Mouse (Mus musculus) midbrain, embryonic 10.5 days (tissue): ENCODE measurements around the gene Gcsam. TPM values are rescaled to one million over a fixed set of nuclear protein-coding genes. Genes with fewer than 3 reads are reported as not detected.

Experiments used
- DNase-seq: peaks from one replicate; pipeline ENCODE4 v3.0.0-alpha.2; 2017; ENCODE audit warnings: low spot score
- H3K27ac ChIP-seq: fragments of 300-500 bp; sonication (generic); replicated peaks from 2 replicates; pipeline ENCODE4 v1.5.1; 2016; ENCODE audit warnings: mild to moderate bottlenecking
- H3K27me3 ChIP-seq: fragments of 300-500 bp; sonication (generic); 2 replicates; pipeline ENCODE4 v1.6.1; 2016; ENCODE audit warnings: low read depth, mild to moderate bottlenecking; ENCODE audit not compliant: poor library complexity, severe bottlenecking
- H3K36me3 ChIP-seq: fragments of 300-500 bp; sonication (generic); 2 replicates; pipeline ENCODE4 v1.6.1; 2016; ENCODE audit warnings: mild to moderate bottlenecking, moderate library complexity
- H3K4me1 ChIP-seq: fragments of 300-500 bp; sonication (generic); 2 replicates; pipeline ENCODE4 v1.6.1; 2016
- H3K4me3 ChIP-seq: fragments of 300-500 bp; sonication (generic); 2 replicates; pipeline ENCODE4 v1.5.1; 2016; ENCODE audit warnings: mild to moderate bottlenecking, moderate library complexity
- H3K9me3 ChIP-seq: fragments of 300-500 bp; sonication (generic); replicated peaks from 2 replicates; pipeline ENCODE4 v1.6.1; 2016; ENCODE audit warnings: mild to moderate bottlenecking
- WGBS: fragments of 180-500 bp; shearing (Covaris S2); methylation state at CpG from one replicate; pipeline ENCODE4 v1.1.7; 2016; 5-methylcytosine and 5-hydroxymethylcytosine counted together
- polyA plus RNA-seq: library from polyadenylated mRNA; unstranded; fragments of >200 nt; fragmentation: Nextera tagmentation; extraction: Ambion mirVana; gene quantifications from 2 replicates; pipeline ENCODE4 v1.2.1, GENCODE M21; 2016

Gcsam gene
- polyA plus RNA-seq = 0.06 TPM in 1 of 2 replicates, not detected in the other

- 0 out of 2 replicates have a peak, but pooled peaks cover 6% of the 10 kb centered on the region for H3K4me1 ChIP-seq
- no peak within 1 kb of the TSS for H3K4me3 ChIP-seq
- WGBS = 84% methylated on average over 4 of the region's 4 CpGs
- no peak within 1 kb of the TSS for H3K27ac ChIP-seq
- no peaks in the 10 kb centered on the region for H3K36me3 ChIP-seq
- H3K9me3 ChIP-seq = no peaks in the 10 kb centered on the region
- no peak for DNase-seq
- 0 out of 2 replicates have a peak, but pooled peaks cover 4% of the 10 kb centered on the region for H3K27me3 ChIP-seq
Measured at GRCm38 (mm10) chr16:45610267-45610666, at the start of gene Gcsam. Gcsam (plus strand) TSS chr16:45610380.

GRCm38 (mm10) chr16:45561747-45562146, 48.4 kb upstream of the Gcsam start:
- 68% methylated on average over 3 of the region's 3 CpGs for WGBS

GRCm38 (mm10) chr16:45572307-45572706, 37.9 kb upstream of the Gcsam start:
- Histone ChIP-seq H3K4me1 (no peaks in the 10 kb centered on the region), H3K27ac (no peak overlapping the region), H3K9me3 (no peaks in the 10 kb centered on the region), H3K27me3 (no peaks in the 10 kb centered on the region), H3K4me3 (no peak overlapping the region), H3K36me3 (no peaks in the 10 kb centered on the region)
- 93% methylated on average over 3 of the region's 3 CpGs for WGBS
- no peak for DNase-seq

More at GRCm38 (mm10) chr16:45561747-45562146, 48.4 kb upstream of the Gcsam start:
- Histone ChIP-seq H3K36me3 (no peaks in the 10 kb centered on the region), H3K27ac (no peak overlapping the region), H3K4me3 (no peak overlapping the region), H3K9me3 (no peaks in the 10 kb centered on the region), H3K27me3 (no peaks in the 10 kb centered on the region), H3K4me1 (no peaks in the 10 kb centered on the region)
- DNase-seq = no peak

- Histone ChIP-seq H3K4me3 (no peak overlapping the region), H3K4me1 (no peaks in the 10 kb centered on the region), H3K9me3 (no peaks in the 10 kb centered on the region), H3K27ac (no peak overlapping the region), H3K27me3 (no peaks in the 10 kb centered on the region), H3K36me3 (no peaks in the 10 kb centered on the region)
- WGBS = 65% methylated on average over 12 of the region's 12 CpGs
- DNase-seq = no peak
Measured at GRCm38 (mm10) chr16:45579883-45580282, 30.3 kb upstream of the Gcsam start.

- Histone ChIP-seq H3K27ac (no peak overlapping the region), H3K4me3 (no peak overlapping the region), H3K36me3 (no peaks in the 10 kb centered on the region), H3K9me3 (no peaks in the 10 kb centered on the region), H3K4me1 (no peaks in the 10 kb centered on the region), H3K27me3 (no peaks in the 10 kb centered on the region)
- 41% methylated on average over 2 of the region's 2 CpGs for WGBS
- DNase-seq = no peak
Measured at GRCm38 (mm10) chr16:45582512-45582911, 27.7 kb upstream of the Gcsam start.

- Histone ChIP-seq H3K27ac (no peak overlapping the region), H3K27me3 (no peaks in the 10 kb centered on the region), H3K4me1 (no peaks in the 10 kb centered on the region), H3K4me3 (no peak overlapping the region), H3K36me3 (no peaks in the 10 kb centered on the region), H3K9me3 (no peaks in the 10 kb centered on the region)
- 64% methylated on average over 1 of the region's 1 CpGs for WGBS
- no peak for DNase-seq
Measured at GRCm38 (mm10) chr16:45593656-45594055, 16.5 kb upstream of the Gcsam start.

GRCm38 (mm10) chr16:45595494-45595893, 14.7 kb upstream of the Gcsam start:
- no peak overlapping the region for H3K27ac ChIP-seq
- H3K9me3 ChIP-seq = no peaks in the 10 kb centered on the region

GRCm38 (mm10) chr16:45608481-45608954, 1.7 kb upstream of the Gcsam start:
- H3K4me1 ChIP-seq = 0 out of 2 replicates have a peak, but pooled peaks cover 6% of the 10 kb centered on the region
- no peak for DNase-seq

More at GRCm38 (mm10) chr16:45595494-45595893, 14.7 kb upstream of the Gcsam start:
- H3K36me3 ChIP-seq = no peaks in the 10 kb centered on the region
- H3K4me3 ChIP-seq = no peak overlapping the region
- no peak for DNase-seq
- no peaks in the 10 kb centered on the region for H3K4me1 ChIP-seq
- H3K27me3 ChIP-seq = no peaks in the 10 kb centered on the region

GRCm38 (mm10) chr16:45609300-45609699, 880 bp upstream of the Gcsam start:
- no peak for DNase-seq

More at GRCm38 (mm10) chr16:45608481-45608954, 1.7 kb upstream of the Gcsam start:
- H3K27ac ChIP-seq = no peak overlapping the region
- H3K4me3 ChIP-seq = no peak overlapping the region
- no peaks in the 10 kb centered on the region for H3K9me3 ChIP-seq
- H3K27me3 ChIP-seq = no peaks in the 10 kb centered on the region
- 56% methylated on average over 4 of the region's 4 CpGs for WGBS
- no peaks in the 10 kb centered on the region for H3K36me3 ChIP-seq

GRCm38 (mm10) chr16:45613247-45613646, 3.1 kb downstream of the Gcsam start:
- Histone ChIP-seq H3K36me3 (no peaks in the 10 kb centered on the region), H3K27me3 (0 out of 2 replicates have a peak, but pooled peaks cover 4% of the 10 kb centered on the region), H3K27ac (no peak overlapping the region), H3K4me1 (0 out of 2 replicates have a peak, but pooled peaks cover 6% of the 10 kb centered on the region), H3K4me3 (no peak overlapping the region), H3K9me3 (no peaks in the 10 kb centered on the region)
- 62% methylated on average over 2 of the region's 2 CpGs for WGBS
- DNase-seq = no peak

More at GRCm38 (mm10) chr16:45609300-45609699, 880 bp upstream of the Gcsam start:
- H3K36me3 ChIP-seq = no peaks in the 10 kb centered on the region
- H3K4me1 ChIP-seq = 0 out of 2 replicates have a peak, but pooled peaks cover 6% of the 10 kb centered on the region
- no peak overlapping the region for H3K4me3 ChIP-seq
- H3K27ac ChIP-seq = no peak overlapping the region
- WGBS = 83% methylated on average over 3 of the region's 3 CpGs
- H3K9me3 ChIP-seq = no peaks in the 10 kb centered on the region
- H3K27me3 ChIP-seq = no peaks in the 10 kb centered on the region

- H3K9me3 ChIP-seq = no peaks in the 10 kb centered on the region
- no peak for DNase-seq
- H3K4me1 ChIP-seq = 0 out of 2 replicates have a peak, but pooled peaks cover 6% of the 10 kb centered on the region
- WGBS = 83% methylated on average over 1 of the region's 1 CpGs
- H3K4me3 ChIP-seq = no peak overlapping the region
- H3K27me3 ChIP-seq = 0 out of 2 replicates have a peak, but pooled peaks cover 4% of the 10 kb centered on the region
- no peaks in the 10 kb centered on the region for H3K36me3 ChIP-seq
- H3K27ac ChIP-seq = no peak overlapping the region
Measured at GRCm38 (mm10) chr16:45615944-45616343, 5.8 kb downstream of the Gcsam start.

GRCm38 (mm10) chr16:45619751-45620375, 9.7 kb downstream of the Gcsam start:
- 80% methylated on average over 8 of the region's 8 CpGs for WGBS
- Histone ChIP-seq H3K4me1 (no peaks in the 10 kb centered on the region), H3K4me3 (no peak overlapping the region), H3K9me3 (no peaks in the 10 kb centered on the region), H3K36me3 (no peaks in the 10 kb centered on the region), H3K27ac (no peak overlapping the region), H3K27me3 (0 out of 2 replicates have a peak, but pooled peaks cover 3% of the 10 kb centered on the region)
- DNase-seq = no peak

- 92% methylated on average over 4 of the region's 4 CpGs for WGBS
- Histone ChIP-seq H3K36me3 (no peaks in the 10 kb centered on the region), H3K27ac (no peak overlapping the region), H3K4me1 (no peaks in the 10 kb centered on the region), H3K4me3 (no peak overlapping the region), H3K27me3 (no peaks in the 10 kb centered on the region), H3K9me3 (no peaks in the 10 kb centered on the region)
- DNase-seq = no peak
Measured at GRCm38 (mm10) chr16:45623230-45623629, 13.1 kb downstream of the Gcsam start.
